Mouse (Mus musculus) spleen, adult 2 months (tissue): Measurements from ENCODE around the gene Col20a1. TPM values are rescaled to one million over a fixed set of nuclear protein-coding genes. Genes with fewer than 3 reads are reported as not detected.

Experiments
- DNase-seq, 2 experiments: peaks; one replicate each; pipeline versions ENCODE4 v3.0.0 to v3.0.0-alpha.2; 2012 to 2021; ENCODE audit warnings: low spot score in 2 of 2, low read depth in 1 of 2
- H3K27ac ChIP-seq: fragments of 200-500 bp; 2 replicates; pipeline ENCODE4 v1.5.1; 2012; ENCODE audit warnings: low read length, inconsistent platforms; ENCODE audit not compliant: insufficient read depth
- H3K27me3 ChIP-seq: fragments of 200-500 bp; 2 replicates; pipeline ENCODE4 v1.6.1; 2012; ENCODE audit warnings: mild to moderate bottlenecking, moderate library complexity, low read length, inconsistent platforms; ENCODE audit not compliant: control insufficient read depth, insufficient read depth
- H3K36me3 ChIP-seq: fragments of 200-500 bp; 2 replicates; pipeline ENCODE4 v1.6.1; 2012; ENCODE audit warnings: mild to moderate bottlenecking, low read length, inconsistent platforms; ENCODE audit not compliant: control insufficient read depth, insufficient read depth
- H3K4me1 ChIP-seq: fragments of 200-500 bp; 2 replicates; pipeline ENCODE4 v1.6.1; 2011; ENCODE audit warnings: inconsistent platforms; ENCODE audit not compliant: control insufficient read depth, insufficient read depth, insufficient read length
- H3K4me3 ChIP-seq: fragments of 200-500 bp; 2 replicates; pipeline ENCODE4 v1.5.1; 2011; ENCODE audit warnings: mild to moderate bottlenecking, inconsistent platforms; ENCODE audit not compliant: insufficient read depth, insufficient read length; ENCODE audit errors: extremely low read depth
- CTCF ChIP-seq: fragments of 200-500 bp; IDR thresholded peaks from 2 replicates; pipeline ENCODE4 v1.5.1; 2011; ENCODE audit warnings: mild to moderate bottlenecking, inconsistent platforms; ENCODE audit not compliant: insufficient read depth, insufficient read length, insufficient replicate concordance; ENCODE audit errors: extremely low read depth
- POLR2A ChIP-seq: fragments of 200-500 bp; IDR thresholded peaks from 2 replicates; pipeline ENCODE4 v1.6.1; 2011; ENCODE audit warnings: low read depth, low read length, inconsistent platforms
- WGBS: fragments of 180-500 bp; shearing (Covaris S2); methylation state at CpG from one replicate; pipeline ENCODE4 v1.1.7; 2018; 5-methylcytosine and 5-hydroxymethylcytosine counted together
- polyA plus RNA-seq: library from polyadenylated mRNA; depleted of rRNA; stranded (reverse); fragments of >200 nt; gene quantifications from 2 replicates; pipeline ENCODE4 v1.2.3, GENCODE M21; 2012

Gene Col20a1
- polyA plus RNA-seq, 1 experiment: 1.9 TPM

DNA sequence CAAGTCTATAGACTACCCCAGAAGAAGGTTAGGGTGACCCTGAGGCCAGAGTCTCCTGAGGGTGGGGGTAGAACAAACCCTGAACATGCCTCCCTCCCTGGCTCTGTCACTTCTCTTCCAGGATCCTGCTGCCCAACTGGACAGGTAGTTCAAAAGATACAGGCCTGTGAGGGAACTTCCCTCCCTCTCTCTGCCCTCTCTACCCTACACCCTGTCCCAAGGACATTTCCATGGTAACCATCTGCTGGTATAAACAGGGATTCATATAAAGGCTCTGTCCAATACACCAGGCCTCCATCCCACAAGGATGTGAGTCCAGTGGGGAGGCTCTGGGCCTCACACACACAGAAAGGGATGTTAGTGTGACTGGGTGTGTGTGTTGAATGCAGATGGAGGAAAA lies 56.0 kb downstream of the Col20a1 start:
- DNase-seq: no peak
- Histone ChIP-seq H3K4me1 (no peaks in the 10 kb centered on the region), H3K27me3 (peaks cover 10% of the 10 kb centered on the region)

DNA sequence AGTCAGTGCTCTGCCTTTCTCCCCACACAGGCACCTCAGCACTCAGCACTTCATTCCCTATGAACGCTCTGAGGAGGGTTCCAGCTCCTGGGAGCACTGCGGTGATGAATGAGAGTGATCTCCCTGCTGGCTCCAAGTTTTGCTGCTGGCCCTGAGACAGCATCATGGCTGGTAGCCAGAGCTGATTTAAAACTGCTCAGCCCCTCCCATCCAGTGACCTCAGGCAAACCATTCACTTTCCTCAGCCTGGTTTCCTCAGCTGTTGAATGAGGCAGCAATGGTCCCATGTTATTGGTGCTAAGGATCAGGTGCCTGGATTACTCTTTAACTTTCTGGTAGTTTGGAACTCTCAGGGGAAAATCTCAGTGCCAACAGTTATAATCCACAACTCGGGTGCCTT lies 57.1 kb downstream of the Col20a1 start, which contains the start of gene Chrna4:
Gene Chrna4 (minus strand): TSS at position 110 of the 400 bp plus-strand sequence.
- 61% methylated on average over 3 of the region's 3 CpGs for WGBS
- TF ChIP-seq CTCF: no peak
- TF ChIP-seq POLR2A: no peak
- no peak for DNase-seq

More for the DNA sequence above, 56.0 kb downstream of the Col20a1 start:
- H3K27ac ChIP-seq: no peak overlapping the region
- no peaks in the 10 kb centered on the region for H3K36me3 ChIP-seq
- TF ChIP-seq POLR2A (no peak), CTCF (no peak)
- no peak overlapping the region for H3K4me3 ChIP-seq

GRCm38 (mm10) chr2:181044001-181044400 lies 57.7 kb downstream of the Col20a1 start:
- DNase-seq: no peak
- H3K27ac ChIP-seq: no peak overlapping the region
- H3K27me3 ChIP-seq: peaks cover 4% of the 10 kb centered on the region
- H3K4me3 ChIP-seq: no peak overlapping the region
- no peak for TF ChIP-seq CTCF
- no peak for TF ChIP-seq POLR2A
- WGBS: 48% methylated on average over 3 of the region's 3 CpGs
- no peaks in the 10 kb centered on the region for H3K4me1 ChIP-seq
- no peaks in the 10 kb centered on the region for H3K36me3 ChIP-seq

More for the DNA sequence above, 57.1 kb downstream of the Col20a1 start, which contains the start of gene Chrna4:
- H3K36me3 ChIP-seq: no peaks in the 10 kb centered on the region
- no peak within 1 kb of the TSS for H3K27ac ChIP-seq
- no peak within 1 kb of the TSS for H3K4me3 ChIP-seq
- H3K4me1 ChIP-seq: no peaks in the 10 kb centered on the region
- H3K27me3 ChIP-seq: peaks cover 9% of the 10 kb centered on the region

DNA sequence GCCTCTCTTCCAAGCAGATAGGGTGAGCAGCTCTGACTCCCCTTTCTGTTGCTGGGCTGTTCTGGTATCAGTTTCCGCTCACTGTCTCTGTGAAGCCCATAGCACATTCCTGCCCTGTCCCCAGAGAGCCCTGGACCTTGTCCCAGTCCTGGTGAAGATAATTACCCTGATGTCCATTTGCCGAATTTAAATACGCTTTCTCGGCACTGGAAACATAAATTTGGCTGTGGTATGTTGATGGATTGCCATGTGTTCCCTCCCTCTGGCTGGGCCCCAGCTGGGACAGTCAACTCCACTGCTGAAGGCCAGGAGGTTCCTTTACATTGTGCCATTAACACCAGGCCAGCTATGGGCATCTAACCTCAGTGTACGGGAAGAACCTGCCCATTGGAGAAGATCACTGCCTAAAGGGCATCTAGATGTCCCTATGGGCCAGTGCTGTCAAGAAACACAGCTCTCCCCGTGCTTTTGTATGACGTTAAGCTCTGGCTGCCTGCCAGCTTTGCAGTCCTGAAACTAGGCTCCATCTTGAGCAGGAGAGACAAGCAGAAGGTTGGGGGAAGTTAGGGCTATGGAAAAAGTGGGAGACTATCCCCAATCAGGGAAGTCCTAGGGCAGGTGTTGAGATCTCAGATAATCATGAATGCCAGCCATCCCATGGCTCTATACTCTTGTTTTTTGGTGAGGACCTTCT lies 62.1 kb downstream of the Col20a1 start:
- no peak for TF ChIP-seq CTCF
- no peak for TF ChIP-seq POLR2A
- Histone ChIP-seq H3K36me3 (no peaks in the 10 kb centered on the region), H3K27ac (no peak overlapping the region), H3K4me3 (no peak overlapping the region), H3K27me3 (no peaks in the 10 kb centered on the region), H3K4me1 (no peaks in the 10 kb centered on the region)
- 72% methylated on average over 7 of the region's 7 CpGs for WGBS
- no peak for DNase-seq

DNA sequence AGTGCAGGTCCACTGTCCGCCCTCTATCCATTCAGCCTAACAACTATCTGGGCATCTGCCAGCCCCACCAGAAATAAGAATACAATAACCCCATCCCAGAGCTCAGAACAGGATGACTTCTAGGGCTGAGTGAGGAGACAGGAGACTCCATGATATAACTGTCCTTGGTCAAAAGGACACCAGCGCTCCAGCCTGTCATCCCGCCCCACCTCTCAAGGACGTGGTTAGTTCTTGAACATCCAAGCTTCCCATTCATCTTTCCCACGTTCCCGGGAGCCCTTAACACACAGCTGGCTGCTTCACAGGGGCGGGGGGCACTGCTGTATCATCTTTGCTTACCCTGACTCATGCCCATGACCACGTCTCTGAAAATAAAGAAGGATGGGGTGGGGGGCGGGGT lies 62.7 kb downstream of the Col20a1 start:
- no peak overlapping the region for H3K4me3 ChIP-seq
- H3K27ac ChIP-seq: no peak overlapping the region
- WGBS: 80% methylated on average over 9 of the region's 9 CpGs
- H3K27me3 ChIP-seq: no peaks in the 10 kb centered on the region
- DNase-seq: no peak
- no peaks in the 10 kb centered on the region for H3K4me1 ChIP-seq
- no peaks in the 10 kb centered on the region for H3K36me3 ChIP-seq
- TF ChIP-seq POLR2A (no peak), CTCF (no peak)

GRCm38 (mm10) chr2:181052171-181052570 lies 65.8 kb downstream of the Col20a1 start:
- H3K4me1 ChIP-seq: no peaks in the 10 kb centered on the region
- no peak for DNase-seq
- no peak overlapping the region for H3K4me3 ChIP-seq
- 96% methylated on average over 1 of the region's 1 CpGs for WGBS
- H3K36me3 ChIP-seq: no peaks in the 10 kb centered on the region
- H3K27me3 ChIP-seq: no peaks in the 10 kb centered on the region
- no peak overlapping the region for H3K27ac ChIP-seq
- TF ChIP-seq POLR2A: no peak
- TF ChIP-seq CTCF: no peak

- H3K4me1 ChIP-seq: no peaks in the 10 kb centered on the region
- no peaks in the 10 kb centered on the region for H3K36me3 ChIP-seq
- no peak overlapping the region for H3K27ac ChIP-seq
- H3K4me3 ChIP-seq: no peak overlapping the region
- DNase-seq: no peak
- WGBS: 72% methylated on average over 8 of the region's 8 CpGs
- no peak for TF ChIP-seq CTCF
- TF ChIP-seq POLR2A: no peak
- no peaks in the 10 kb centered on the region for H3K27me3 ChIP-seq
These were observed 71.0 kb downstream of the Col20a1 start for GRCm38 (mm10) chr2:181057341-181057740.
